Comparison of ENCODE assay signal across 8 mouse cellular contexts in genomic region chr17:56233818-56234469, GRCm38 (mm10). TPM values are rescaled to one million over a fixed set of nuclear protein-coding genes. Genes with fewer than 3 reads are reported as not detected.
DNase-seq lines count a peak whose midpoint lies in the region; ATAC-seq and TF ChIP-seq lines count a peak whose summit lies in the region.

No protein-coding gene starts in this region.

- peak; percentile 91 for DNase-seq in ES-CJ7 (ENCODE audit: low read depth, low spot score)
- DNase-seq in brain, embryonic 14.5 days (ENCODE audit: low read depth) = peak; percentile 95
- DNase-seq in left cerebral cortex, postnatal 14 days (ENCODE audit: low spot score in 2 of 2) = peak; percentile 87 to 96
- DNase-seq in neural tube, embryonic 11.5 days (ENCODE audit: low spot score) = peak; percentile 83
- no peak for DNase-seq in B cell, adult 2 months
- DNase-seq in gastrocnemius, adult 8-10 months (ENCODE audit: low spot score in 2 of 2) = no peak

- no peak for TF ChIP-seq POLR2A in brain, embryonic 14.5 days (IDR thresholded peaks at IDR 0.05; ENCODE audit: borderline replicate concordance, extremely low read depth, insufficient read depth, insufficient read length, poor library complexity, severe bottlenecking)

- no peaks in the 10 kb centered on the region for H3K36me3 ChIP-seq in forebrain, embryonic 12.5 days (replicated peaks)
- H3K36me3 ChIP-seq in intestine, postnatal 0 days (ENCODE audit: control insufficient read depth, insufficient read depth) = no peaks in the 10 kb centered on the region
- no peaks in the 10 kb centered on the region for H3K36me3 ChIP-seq in neural tube, embryonic 11.5 days (ENCODE audit: control insufficient read depth, insufficient read depth, low read length)

- 4% methylated on average over 14 of the region's 14 CpGs for WGBS in forebrain, embryonic 12.5 days
- 2% methylated on average over 14 of the region's 14 CpGs for WGBS in intestine, postnatal 0 days
- WGBS in neural tube, embryonic 11.5 days = 2% methylated on average over 14 of the region's 14 CpGs

- intact Hi-C loops in left cerebral cortex, postnatal 14 days (cut with DNase I) = no loop called here

- H3K9ac ChIP-seq in forebrain, embryonic 12.5 days = no peak overlapping the region
- H3K9ac ChIP-seq in intestine, postnatal 0 days (ENCODE audit: low read depth, low read length) = no peak overlapping the region
- H3K9ac ChIP-seq in neural tube, embryonic 11.5 days (ENCODE audit: low read length) = no peak overlapping the region

- no peak for TF ChIP-seq CTCF in brain, embryonic 14.5 days (IDR thresholded peaks at IDR 0.05; ENCODE audit: borderline replicate concordance, extremely low read depth, insufficient read depth, insufficient read length)
- TF ChIP-seq CTCF in intestine, postnatal 0 days (IDR thresholded peaks at IDR 0.05; ENCODE audit: low read depth) = no peak

- peak; percentile 97 for ATAC-seq in forebrain, embryonic 12.5 days (ENCODE audit: low FRiP score)
- peak; percentile 88 for ATAC-seq in intestine, postnatal 0 days
- peak; percentile 93 for ATAC-seq in neural tube, embryonic 11.5 days (ENCODE audit: insufficient read depth, low FRiP score, low TSS enrichment)

- peaks cover 3% of the 10 kb centered on the region for H3K27me3 ChIP-seq in forebrain, embryonic 12.5 days
- no peaks in the 10 kb centered on the region for H3K27me3 ChIP-seq in intestine, postnatal 0 days (replicated peaks; ENCODE audit: control insufficient read depth, insufficient read depth, low read length)
- H3K27me3 ChIP-seq in neural tube, embryonic 11.5 days (ENCODE audit: control insufficient read depth, insufficient read depth, low read length) = no peaks in the 10 kb centered on the region

- peak overlapping the region; percentile 38; the same call in 1 of the 2 replicates for H3K27ac ChIP-seq in forebrain, embryonic 12.5 days
- no peak overlapping the region for H3K27ac ChIP-seq in intestine, postnatal 0 days (ENCODE audit: low read depth, low read length)
- H3K27ac ChIP-seq in neural tube, embryonic 11.5 days (ENCODE audit: low read depth, low read length) = no peak overlapping the region

- peak overlapping the region; percentile 36 for H3K4me2 ChIP-seq in forebrain, embryonic 12.5 days
- peak overlapping the region; percentile 17; the same call in 1 of the 2 replicates for H3K4me2 ChIP-seq in intestine, postnatal 0 days (replicated peaks; ENCODE audit: low read depth)
- no peak overlapping the region for H3K4me2 ChIP-seq in neural tube, embryonic 11.5 days (ENCODE audit: low read depth)

- H3K9me3 ChIP-seq in forebrain, embryonic 12.5 days = no peaks in the 10 kb centered on the region
- H3K9me3 ChIP-seq in intestine, postnatal 0 days (ENCODE audit: control insufficient read depth) = no peaks in the 10 kb centered on the region
- H3K9me3 ChIP-seq in neural tube, embryonic 11.5 days (ENCODE audit: control insufficient read depth, low read length) = no peaks in the 10 kb centered on the region

- no peak overlapping the region; the same call in 1 of the 2 replicates for H3K4me3 ChIP-seq in forebrain, embryonic 12.5 days (replicated peaks)
- H3K4me3 ChIP-seq in intestine, postnatal 0 days (ENCODE audit: low read depth, low read length) = no peak overlapping the region
- no peak overlapping the region for H3K4me3 ChIP-seq in neural tube, embryonic 11.5 days (ENCODE audit: low read depth, low read length)

- peaks cover 16% of the 10 kb centered on the region for H3K4me1 ChIP-seq in forebrain, embryonic 12.5 days
- H3K4me1 ChIP-seq in intestine, postnatal 0 days (replicated peaks; ENCODE audit: control insufficient read depth, insufficient read depth, low read length) = no peaks in the 10 kb centered on the region
- H3K4me1 ChIP-seq in neural tube, embryonic 11.5 days (ENCODE audit: control insufficient read depth, insufficient read depth, low read length) = peaks cover 4% of the 10 kb centered on the region; the same call in 1 of the 2 replicates

RNA-seq across cellular contexts. Expression of gene Dpp9, which starts 15.2 kb away (rescaled TPM):
- polyA plus RNA-seq in brain, embryonic 14.5 days (2012; rRNA removed) = 53.3 and 54.4 TPM in 2 replicates
- 43.4 and 48.6 TPM in 2 replicates for polyA plus RNA-seq in forebrain, embryonic 12.5 days (2016; fragmentation: Nextera tagmentation; extraction: Ambion mirVana)
- polyA plus RNA-seq in intestine, postnatal 0 days (2015; fragmentation: Nextera tagmentation; extraction: Ambion mirVana) = 10.6 and 12.0 TPM in 2 replicates
- 10 to 100 TPM; 50.5 to 57.1 TPM for total RNA-seq in left cerebral cortex, postnatal 14 days (2021)
- polyA plus RNA-seq in neural tube, embryonic 11.5 days (2014; fragmentation: Nextera tagmentation; extraction: Ambion mirVana) = 39.1 and 42.5 TPM in 2 replicates
- total RNA-seq in gastrocnemius, adult 8-10 months (2022) = 10 to 100 TPM; 37.9 to 45.7 (median 43.0) TPM

RNA-seq across cellular contexts. Expression of gene Fem1a, which starts 22.7 kb away (rescaled TPM):
- 27.0 and 31.0 TPM in 2 replicates for polyA plus RNA-seq in brain, embryonic 14.5 days (2012; rRNA removed)
- 18.2 and 20.3 TPM in 2 replicates for polyA plus RNA-seq in forebrain, embryonic 12.5 days (2016; fragmentation: Nextera tagmentation; extraction: Ambion mirVana)
- 7.0 and 8.0 TPM in 2 replicates for polyA plus RNA-seq in intestine, postnatal 0 days (2015; fragmentation: Nextera tagmentation; extraction: Ambion mirVana)
- 10 to 100 TPM; 39.1 to 41.0 TPM for total RNA-seq in left cerebral cortex, postnatal 14 days (2021)
- polyA plus RNA-seq in neural tube, embryonic 11.5 days (2014; fragmentation: Nextera tagmentation; extraction: Ambion mirVana) = 16.8 and 18.3 TPM in 2 replicates
- total RNA-seq in gastrocnemius, adult 8-10 months (2022) = 100 to 1,000 TPM; 180 to 201 (median 196) TPM

RNA-seq across cellular contexts. Expression of gene Ticam1, which starts 42.6 kb away (rescaled TPM):
- 3.4 and 3.7 TPM in 2 replicates for polyA plus RNA-seq in brain, embryonic 14.5 days (2012; rRNA removed)
- polyA plus RNA-seq in forebrain, embryonic 12.5 days (2016; fragmentation: Nextera tagmentation; extraction: Ambion mirVana) = 1.5 and 1.7 TPM in 2 replicates
- polyA plus RNA-seq in intestine, postnatal 0 days (2015; fragmentation: Nextera tagmentation; extraction: Ambion mirVana) = 15.8 and 16.0 TPM in 2 replicates
- total RNA-seq in left cerebral cortex, postnatal 14 days (2021) = 1 to 10 TPM; 5.5 to 5.9 TPM
- polyA plus RNA-seq in neural tube, embryonic 11.5 days (2014; fragmentation: Nextera tagmentation; extraction: Ambion mirVana) = 2.4 and 2.5 TPM in 2 replicates
- 1 to 10 TPM; 1.7 to 2.2 (median 2.0) TPM for total RNA-seq in gastrocnemius, adult 8-10 months (2022)

RNA-seq across cellular contexts. Expression of gene Mydgf, which starts 50.2 kb away (rescaled TPM):
- 49.8 and 54.7 TPM in 2 replicates for polyA plus RNA-seq in brain, embryonic 14.5 days (2012; rRNA removed)
- polyA plus RNA-seq in forebrain, embryonic 12.5 days (2016; fragmentation: Nextera tagmentation; extraction: Ambion mirVana) = 54.5 and 57.3 TPM in 2 replicates
- polyA plus RNA-seq in intestine, postnatal 0 days (2015; fragmentation: Nextera tagmentation; extraction: Ambion mirVana) = 83.5 and 90.5 TPM in 2 replicates
- total RNA-seq in left cerebral cortex, postnatal 14 days (2021) = 10 to 100 TPM; 47.2 to 48.0 TPM
- 67.7 and 71.2 TPM in 2 replicates for polyA plus RNA-seq in neural tube, embryonic 11.5 days (2014; fragmentation: Nextera tagmentation; extraction: Ambion mirVana)
- total RNA-seq in gastrocnemius, adult 8-10 months (2022) = 10 to 100 TPM; 14.9 to 16.8 (median 15.3) TPM

RNA-seq across cellular contexts. Expression of gene Plin3, which starts 58.7 kb away (rescaled TPM):
- polyA plus RNA-seq in brain, embryonic 14.5 days (2012; rRNA removed) = 6.4 and 8.3 TPM in 2 replicates
- 28.6 and 28.8 TPM in 2 replicates for polyA plus RNA-seq in forebrain, embryonic 12.5 days (2016; fragmentation: Nextera tagmentation; extraction: Ambion mirVana)
- 521 and 545 TPM in 2 replicates for polyA plus RNA-seq in intestine, postnatal 0 days (2015; fragmentation: Nextera tagmentation; extraction: Ambion mirVana)
- total RNA-seq in left cerebral cortex, postnatal 14 days (2021) = 1 to 10 TPM; 4.8 TPM
- polyA plus RNA-seq in neural tube, embryonic 11.5 days (2014; fragmentation: Nextera tagmentation; extraction: Ambion mirVana) = 33.0 and 37.8 TPM in 2 replicates
- total RNA-seq in gastrocnemius, adult 8-10 months (2022) = 10 to 100 TPM; 22.9 to 44.8 (median 28.7) TPM

Comparison
In these comparisons a context has a peak if more than half of its experiments do, and no peak if none do; other contexts are left out.
1. DNase-seq: peak in ES-CJ7 (single experiment), brain, embryonic 14.5 days (single experiment), left cerebral cortex, postnatal 14 days (2 of 2) and neural tube, embryonic 11.5 days (single experiment); none in B cell, adult 2 months (0 of 2) and gastrocnemius, adult 8-10 months (0 of 2).
2. Peak in every context shown above with its lines, with median percentiles within 50 percentile points of each other: ATAC-seq.